Mouse (Mus musculus) megakaryocyte progenitor cell, adult 5-6 weeks (primary cell): ENCODE results near the gene Meis2. TPM values are rescaled to one million over a fixed set of nuclear protein-coding genes. Genes with fewer than 3 reads are reported as not detected.

ENCODE experiments used
- ATAC-seq: replicated peaks from 2 replicates; pipeline ENCODE4 v1.8.0; 2016; ENCODE audit warnings: mild to moderate bottlenecking, moderate TSS enrichment, inconsistent platforms; ENCODE audit not compliant: poor library complexity
- total RNA-seq, 2 experiments: library from RNA; stranded (forward) in 1 of 2; stranded (reverse) in 1 of 2; fragments of 157-497, 149-512 nt in 1 of 2; fragments of 200-1000 nt in 1 of 2; gene quantifications; 2 replicates each; pipeline versions ENCODE4 v1.2.3 to v1.2.4; 2015 to 2017

Meis2 gene
- total RNA-seq, 2 experiments from 2014 or later, result not detected

DNA sequence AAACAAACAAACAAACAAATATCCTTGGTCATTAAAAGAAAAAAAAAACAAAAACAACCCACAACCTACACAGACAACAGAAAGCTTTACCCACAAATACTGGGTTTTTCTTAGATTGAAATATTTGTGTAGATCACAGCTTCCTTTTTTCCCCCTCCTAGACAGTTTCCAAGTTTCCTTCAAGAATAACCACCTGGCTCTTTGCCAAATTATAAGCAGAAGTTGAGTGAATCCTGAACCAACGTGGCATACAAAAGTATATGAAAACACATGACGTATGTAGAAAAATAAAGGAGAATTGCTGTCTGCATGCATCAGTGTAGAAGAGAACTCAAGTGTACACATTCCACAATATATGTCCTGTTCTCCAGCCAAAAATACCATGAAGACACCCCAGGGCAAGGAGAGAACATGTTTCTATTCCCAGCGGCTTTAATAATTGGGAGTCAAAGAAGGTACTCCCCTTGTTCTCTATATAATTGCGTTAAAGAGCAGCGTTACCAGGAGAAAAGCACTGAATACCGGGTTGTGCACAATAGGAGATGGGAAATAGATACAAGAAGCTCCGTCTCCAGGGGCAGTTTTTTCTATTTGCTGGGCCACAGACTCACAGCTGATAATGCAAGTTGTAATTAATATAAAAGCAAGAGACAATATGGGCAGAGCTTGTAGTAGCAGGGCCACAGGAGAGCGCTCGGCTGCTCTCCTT lies 13.6 kb downstream of the Meis2 start:
- ATAC-seq, result no peak

DNA sequence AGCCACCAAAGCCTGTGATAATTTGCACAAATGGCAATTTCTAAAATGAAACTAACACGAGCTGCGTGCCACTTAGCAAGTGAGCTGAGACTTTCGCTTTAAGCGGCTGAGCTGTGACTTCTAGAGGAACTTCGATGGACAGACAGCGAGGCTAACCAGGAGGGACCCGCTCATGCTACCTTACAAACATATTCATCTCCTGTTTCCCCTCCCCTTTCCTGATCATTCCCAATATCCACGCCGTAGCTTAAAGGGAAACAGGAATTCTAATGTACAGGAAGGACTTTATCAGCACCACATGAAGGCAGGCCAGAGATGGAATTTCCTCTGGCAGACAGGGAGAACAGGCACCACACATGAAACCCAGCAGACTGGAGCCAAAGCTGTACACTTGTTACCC lies 15.9 kb downstream of the Meis2 start:
- 0 out of 2 replicates have a peak, but pooled peaks have one; percentile 20 for ATAC-seq

GRCm38 (mm10) chr2:116047365-116047764 lies 18.3 kb downstream of the Meis2 start:
- ATAC-seq, result no peak

DNA sequence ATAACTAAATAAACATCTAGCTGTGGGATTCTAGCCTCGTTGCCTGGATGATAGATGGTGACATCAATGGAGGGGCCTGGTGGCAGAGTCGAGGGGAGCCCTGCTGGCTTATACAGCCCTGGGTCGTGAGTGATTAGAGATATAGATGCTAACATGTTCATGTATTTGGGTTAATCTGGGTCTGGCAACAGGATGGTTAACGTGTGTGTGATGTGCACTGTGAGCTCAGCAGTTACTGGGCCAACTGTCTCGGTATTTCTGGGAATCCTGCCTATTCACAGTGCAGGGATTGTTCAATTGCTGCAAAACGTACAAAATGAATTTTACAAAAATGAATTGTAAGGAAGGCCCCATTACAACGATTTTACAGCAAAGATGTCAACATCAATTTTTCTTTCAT lies 20.6 kb downstream of the Meis2 start:
- ATAC-seq, result no peak

- no peak for ATAC-seq
These were observed 22.5 kb downstream of the Meis2 start for GRCm38 (mm10) chr2:116042934-116043698.

DNA sequence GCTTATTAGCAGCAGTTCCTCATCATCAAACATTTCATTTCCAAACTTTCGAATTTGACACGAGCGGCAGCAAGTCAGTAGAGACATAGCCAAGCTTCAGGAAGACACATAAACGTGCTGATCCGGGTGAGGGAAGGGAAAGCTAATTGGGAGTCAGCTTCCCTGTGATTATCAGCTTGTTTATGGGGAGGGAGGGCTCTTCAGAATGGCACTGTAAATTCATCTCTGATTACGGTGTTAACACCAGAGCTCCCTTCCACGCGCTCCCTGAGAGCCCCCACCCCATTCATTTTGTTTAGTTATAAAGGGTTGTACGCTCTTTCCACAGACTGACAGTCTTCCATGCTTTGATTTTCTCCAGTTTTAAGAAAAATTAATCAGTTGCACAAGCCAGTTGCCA lies 23.2 kb downstream of the Meis2 start:
- ATAC-seq, result no peak

- no peak for ATAC-seq
These were observed 23.9 kb downstream of the Meis2 start for GRCm38 (mm10) chr2:116041683-116042262.

DNA sequence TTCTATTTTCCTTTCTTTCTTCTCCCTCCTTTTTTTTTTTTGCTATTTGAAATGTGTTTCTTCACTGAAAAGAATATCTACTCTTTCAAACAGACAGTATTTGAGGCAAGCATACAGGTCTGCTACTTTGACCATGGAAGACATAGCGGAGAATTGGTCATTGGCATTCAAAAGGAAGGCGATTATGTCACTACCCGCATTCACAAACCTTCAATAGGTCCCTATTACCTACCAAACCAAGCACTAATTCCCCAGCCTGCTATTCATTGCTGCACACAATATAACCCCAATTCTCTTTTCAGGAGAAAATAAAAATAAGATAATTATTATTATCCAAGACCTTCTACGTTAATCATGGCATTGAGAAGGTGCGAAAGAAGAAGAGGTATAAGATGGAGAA lies 30.3 kb downstream of the Meis2 start:
- ATAC-seq, result no peak

- ATAC-seq, result no peak
These were observed 37.5 kb downstream of the Meis2 start for GRCm38 (mm10) chr2:116028127-116028526.

DNA sequence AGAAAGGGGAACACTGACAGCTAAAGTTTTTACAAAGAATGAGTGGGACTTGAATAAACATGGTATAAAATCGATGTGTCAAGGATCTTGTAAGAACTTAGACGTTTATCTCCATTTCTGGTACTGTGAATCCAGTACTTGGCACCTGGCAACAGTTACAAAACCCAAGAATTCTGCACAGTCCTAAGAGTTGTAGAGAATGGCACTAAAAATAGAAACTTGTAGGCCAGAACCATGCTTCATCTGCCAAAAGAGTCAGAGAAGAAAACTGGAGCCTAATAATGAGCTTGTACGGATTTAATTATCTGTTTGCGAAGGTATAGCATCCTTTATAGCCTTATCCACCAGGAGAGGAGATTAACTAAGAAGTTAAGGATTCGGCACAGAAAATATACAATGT lies 42.8 kb downstream of the Meis2 start:
- ATAC-seq, result no peak

DNA sequence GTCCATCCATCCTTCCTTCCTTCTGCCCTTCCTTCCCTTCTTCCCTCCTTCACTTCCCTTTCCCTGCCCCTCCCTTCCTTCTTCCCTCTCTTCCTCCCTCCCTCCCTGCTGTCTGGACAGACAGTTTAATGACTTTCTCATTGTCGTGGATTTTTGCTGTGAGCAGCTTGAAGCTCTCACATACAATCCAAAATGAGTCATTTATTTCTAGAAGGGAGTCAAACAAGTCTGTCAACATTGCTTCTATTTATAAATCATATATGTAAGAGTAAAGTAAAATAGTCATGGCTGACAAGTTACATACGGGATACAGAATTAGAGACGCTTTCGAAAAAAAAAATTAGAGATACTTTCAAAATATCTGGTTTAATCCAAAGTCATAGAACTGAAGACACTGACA lies 43.7 kb downstream of the Meis2 start:
- no peak for ATAC-seq

DNA sequence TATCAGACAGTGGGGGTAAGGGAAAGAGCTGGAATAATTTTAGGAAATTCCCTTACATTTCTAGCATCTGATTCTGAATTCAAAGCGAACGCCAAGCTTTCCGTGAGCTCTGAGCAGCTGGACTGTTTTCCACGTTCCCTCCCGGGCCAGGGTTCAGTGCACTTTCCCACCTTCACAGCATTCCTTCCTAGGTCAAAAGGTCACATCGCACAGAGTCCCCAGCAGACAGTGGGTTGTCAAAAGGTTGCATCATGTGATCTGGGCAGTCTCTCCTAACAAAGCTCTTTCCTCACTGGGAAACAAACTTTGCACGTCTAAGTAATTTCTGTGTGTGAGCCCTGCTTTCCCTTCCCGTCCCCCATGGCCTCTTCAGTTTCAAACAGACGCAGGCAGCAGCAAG lies 44.6 kb downstream of the Meis2 start:
- no peak for ATAC-seq

GRCm38 (mm10) chr2:116020451-116020951 lies 45.1 kb downstream of the Meis2 start:
- ATAC-seq, result no peak

- ATAC-seq, result no peak
These were observed 45.7 kb downstream of the Meis2 start for GRCm38 (mm10) chr2:116019959-116020358.

DNA sequence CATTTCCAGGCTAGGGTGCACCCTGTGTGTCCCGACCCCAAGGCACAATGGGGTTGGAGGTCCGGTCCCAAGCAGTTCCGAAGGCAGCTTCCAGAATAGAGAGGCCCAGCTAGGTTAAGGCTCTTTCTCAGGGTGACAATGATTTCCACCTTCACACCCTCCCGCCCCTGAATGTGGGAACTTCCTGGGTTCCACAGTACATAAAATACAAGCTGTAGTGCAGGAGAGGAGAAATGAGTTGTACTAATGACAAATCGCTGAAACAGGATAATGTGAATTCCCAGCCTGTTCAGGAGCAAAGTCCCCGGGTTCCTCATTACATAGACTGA lies 46.2 kb downstream of the Meis2 start:
- ATAC-seq, result no peak

DNA sequence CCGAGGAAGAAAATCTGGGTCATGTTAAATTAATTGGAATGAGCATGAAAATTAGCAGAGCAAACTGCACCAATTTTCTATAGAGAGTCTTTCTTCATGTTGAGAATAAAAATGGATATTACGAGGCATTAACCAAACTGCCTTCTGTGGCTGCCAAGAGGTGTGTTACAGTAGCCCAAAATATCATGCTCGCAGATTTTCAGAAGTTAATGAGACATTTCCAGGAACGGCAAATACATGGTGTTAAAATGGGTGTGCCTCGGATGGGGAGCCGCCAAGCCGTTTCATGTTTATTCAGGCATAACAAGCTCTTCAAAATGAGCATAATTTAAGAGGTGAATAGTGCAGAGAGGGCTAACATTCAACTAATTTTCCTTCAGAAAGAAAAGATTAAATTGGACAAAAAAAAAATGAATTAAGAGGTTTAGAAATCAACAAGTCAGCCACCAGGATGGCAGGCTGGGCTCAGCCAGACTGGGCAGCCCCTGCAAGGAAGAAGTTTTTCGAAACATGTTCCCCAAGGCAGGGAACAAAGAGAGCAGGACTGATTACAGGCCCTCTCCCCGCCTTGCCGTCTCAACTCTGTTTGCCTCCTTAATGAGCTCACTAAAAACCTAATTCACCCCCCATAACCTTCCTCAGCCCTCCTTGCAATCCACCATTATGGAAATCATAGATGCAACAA lies 46.7 kb downstream of the Meis2 start:
- no peak for ATAC-seq

DNA sequence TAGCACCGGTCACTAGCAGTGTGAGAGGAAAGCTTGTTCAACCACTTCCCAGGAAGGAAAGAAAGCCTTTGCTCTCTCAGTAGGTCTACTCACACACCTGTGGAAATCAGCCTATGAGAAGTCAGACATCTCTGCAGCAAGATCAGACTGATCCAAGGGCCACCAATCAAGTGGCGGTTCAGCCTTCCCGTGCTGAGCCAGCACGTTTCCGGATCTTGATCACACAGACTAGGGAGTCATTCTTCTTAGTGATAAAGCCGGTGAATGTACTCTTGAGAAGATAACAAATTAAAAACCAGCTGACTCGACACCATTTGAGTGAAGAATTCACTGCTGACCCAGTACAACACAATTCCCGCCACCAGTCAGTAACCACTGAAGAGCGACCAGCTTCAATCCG lies 50.1 kb downstream of the Meis2 start:
- no peak for ATAC-seq

DNA sequence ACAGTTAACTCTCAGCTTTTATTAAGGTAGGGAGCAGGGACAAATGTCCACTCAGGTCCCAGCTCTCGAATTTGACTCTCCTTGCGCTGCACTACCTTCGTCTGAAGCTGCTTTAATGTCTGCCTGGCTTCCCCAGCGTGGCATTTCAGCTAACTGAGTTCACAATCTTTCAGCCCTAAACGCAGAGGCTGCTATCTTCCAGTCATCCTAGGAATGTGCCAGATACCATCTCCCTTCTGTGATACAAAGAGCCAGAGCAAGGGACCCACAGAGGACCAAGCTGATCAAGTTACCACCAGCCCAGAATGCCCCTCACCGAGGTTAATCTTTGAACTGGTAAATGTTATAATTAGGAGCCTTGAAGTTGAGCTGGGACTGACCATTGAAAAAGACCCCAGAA lies 55.2 kb downstream of the Meis2 start:
- no peak for ATAC-seq

DNA sequence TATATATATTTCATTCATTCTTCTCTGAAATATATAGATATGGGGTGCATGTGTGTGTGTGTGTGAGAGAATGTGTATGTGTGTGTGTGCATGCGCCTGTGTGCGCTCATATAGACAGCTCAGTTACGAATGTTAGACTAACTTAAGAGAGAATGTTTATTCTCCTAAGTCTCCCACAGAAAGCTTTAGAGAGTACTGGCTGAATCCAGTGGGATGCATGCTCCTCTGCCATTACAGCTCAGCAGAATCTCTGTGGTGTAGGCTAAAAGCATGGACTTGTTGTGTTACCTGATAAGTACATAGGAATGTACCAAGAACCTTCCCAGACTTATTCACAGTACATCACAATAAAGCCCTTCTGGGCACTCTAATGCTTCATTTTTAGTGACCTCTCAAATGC lies 55.6 kb downstream of the Meis2 start:
- no peak for ATAC-seq

GRCm38 (mm10) chr2:116009097-116009970 lies 56.3 kb downstream of the Meis2 start:
- no peak for ATAC-seq

GRCm38 (mm10) chr2:116002354-116002753 lies 63.3 kb downstream of the Meis2 start:
- no peak for ATAC-seq
